Mouse (Mus musculus) adipose tissue, adult 10 weeks (tissue): Measurements from ENCODE around the gene Ckmt2. TPM values are rescaled to one million over a fixed set of nuclear protein-coding genes. Genes with fewer than 3 reads are reported as not detected.

Source experiments
- polyA plus RNA-seq: library from polyadenylated mRNA; stranded (reverse); fragments of 350-450 nt; fragmentation: Illumina TruSeq; extraction: RNeasy Lipid Tissue Mini Kit (QIAGEN cat#74804); gene quantifications from one replicate; pipeline ENCODE4 v1.2.3, GENCODE M21; 2014; ENCODE audit warnings: low read depth, low replicate concordance

Gene Ckmt2
- polyA plus RNA-seq = 0.62 TPM

GRCm38 (mm10) chr13:91876741-91877349 lies at the start of gene Ckmt2:
TSS of gene Ckmt2 (minus strand) at chr13:91876885.

GRCm38 (mm10) chr13:91807155-91807839 lies 69.4 kb downstream of the Ckmt2 start, which contains the start of gene Zcchc9:
TSS of gene Zcchc9 (minus strand) at chr13:91807705.

Other genes with a start within 250 kb of the Ckmt2 start
- 0.29 TPM for gene Acot12, start 135.4 kb downstream of the Ckmt2 start, polyA plus RNA-seq
- 22.8 TPM for gene Zcchc9, start 69.2 kb downstream of the Ckmt2 start, polyA plus RNA-seq